In genomic region chr3:117868091-117868490, GRCm38 (mm10) we compare ENCODE assay signal across 8 mouse cellular contexts. TPM values are rescaled to one million over a fixed set of nuclear protein-coding genes. Genes with fewer than 3 reads are reported as not detected.
DNase-seq lines count a peak whose midpoint lies in the region; ATAC-seq lines count a peak whose summit lies in the region.

No protein-coding gene starts in this region.

- H3K4me1 ChIP-seq in forebrain, embryonic 12.5 days = peaks cover 9% of the 10 kb centered on the region; the same call in 1 of the 2 replicates
- H3K4me1 ChIP-seq in intestine, embryonic 16.5 days (ENCODE audit: control insufficient read depth, insufficient read depth, low read length) = peaks cover 8% of the 10 kb centered on the region

- no peaks in the 10 kb centered on the region for H3K36me3 ChIP-seq in forebrain, embryonic 12.5 days (replicated peaks)
- no peaks in the 10 kb centered on the region for H3K36me3 ChIP-seq in intestine, embryonic 16.5 days (ENCODE audit: control insufficient read depth, insufficient read depth, low read length)

- peak overlapping the region; percentile 66 for H3K9ac ChIP-seq in forebrain, embryonic 12.5 days
- peak overlapping the region; percentile 84 for H3K9ac ChIP-seq in intestine, embryonic 16.5 days (ENCODE audit: low read depth, low read length)

- H3K4me3 ChIP-seq in forebrain, embryonic 12.5 days (replicated peaks) = peak overlapping the region; percentile 55
- peak overlapping the region; percentile 72 for H3K4me3 ChIP-seq in intestine, embryonic 16.5 days (ENCODE audit: low read length)

- WGBS in forebrain, embryonic 12.5 days = 90% methylated on average over 2 of the region's 2 CpGs
- 61% methylated on average over 2 of the region's 2 CpGs for WGBS in intestine, embryonic 16.5 days

- H3K27me3 ChIP-seq in forebrain, embryonic 12.5 days = no peaks in the 10 kb centered on the region
- no peaks in the 10 kb centered on the region for H3K27me3 ChIP-seq in intestine, embryonic 16.5 days (replicated peaks; ENCODE audit: control insufficient read depth, insufficient read depth, low read length)

- peak overlapping the region; percentile 64 for H3K4me2 ChIP-seq in forebrain, embryonic 12.5 days
- peak overlapping the region; percentile 71 for H3K4me2 ChIP-seq in intestine, embryonic 16.5 days (ENCODE audit: low read depth, low read length)

- peak; percentile 45 for DNase-seq in adrenal gland, adult 2 months
- DNase-seq in adrenal gland, postnatal 25 days = no peak
- DNase-seq in lung, postnatal 36 days = peak; percentile 27
- DNase-seq in c-Kit-positive CD71-positive TER-119-positive erythroid progenitor cells, embryonic 14.5 days (ENCODE audit: low spot score) = no peak
- no peak for DNase-seq in thymus, adult 18-20 months
- DNase-seq in cerebellum, postnatal 36 days = no peak

- ATAC-seq in forebrain, embryonic 12.5 days (ENCODE audit: low FRiP score) = peak; percentile 1; the same call in 1 of the 2 replicates
- ATAC-seq in intestine, embryonic 16.5 days = peak; percentile 45

- no peaks in the 10 kb centered on the region for H3K9me3 ChIP-seq in forebrain, embryonic 12.5 days
- H3K9me3 ChIP-seq in intestine, embryonic 16.5 days (ENCODE audit: control insufficient read depth, low read length) = no peaks in the 10 kb centered on the region

- no peak overlapping the region for H3K27ac ChIP-seq in forebrain, embryonic 12.5 days
- H3K27ac ChIP-seq in intestine, embryonic 16.5 days (ENCODE audit: low read length) = peak overlapping the region; percentile 92

RNA-seq across cellular contexts. Expression of gene Snx7, which starts 0.6 kb away (rescaled TPM):
- 10 to 100 TPM; 37.7 to 54.0 TPM for total RNA-seq in adrenal gland, adult 2 months (2021)
- polyA plus RNA-seq in adrenal gland, adult 2 months (2012; rRNA removed) = 14.4 and 15.8 TPM in 2 replicates
- total RNA-seq in adrenal gland, postnatal 25 days (2021) = 63.5 and 66.0 TPM in 2 replicates
- 11.7 and 11.9 TPM in 2 replicates for polyA plus RNA-seq in forebrain, embryonic 12.5 days (2016; fragmentation: Nextera tagmentation; extraction: Ambion mirVana)
- 85.6 and 88.5 TPM in 2 replicates for polyA plus RNA-seq in intestine, embryonic 16.5 days (2015; fragmentation: Nextera tagmentation; extraction: Ambion mirVana)

Comparison
In these comparisons a context has a peak if more than half of its experiments do, and no peak if none do; other contexts are left out.
1. DNase-seq: peak in adrenal gland, adult 2 months (single experiment) and lung, postnatal 36 days (single experiment); none in adrenal gland, postnatal 25 days (single experiment), c-Kit-positive CD71-positive TER-119-positive erythroid progenitor cells, embryonic 14.5 days (single experiment), thymus, adult 18-20 months (0 of 2) and cerebellum, postnatal 36 days (0 of 2).